Mouse (Mus musculus): ENCODE data around the gene Jsrp1. TPM values are rescaled to one million over a fixed set of nuclear protein-coding genes. Genes with fewer than 3 reads are reported as not detected.

The Jsrp1 gene
- polyA plus RNA-seq, 1 experiment from 2014 or later: 0.95 TPM

DNA sequence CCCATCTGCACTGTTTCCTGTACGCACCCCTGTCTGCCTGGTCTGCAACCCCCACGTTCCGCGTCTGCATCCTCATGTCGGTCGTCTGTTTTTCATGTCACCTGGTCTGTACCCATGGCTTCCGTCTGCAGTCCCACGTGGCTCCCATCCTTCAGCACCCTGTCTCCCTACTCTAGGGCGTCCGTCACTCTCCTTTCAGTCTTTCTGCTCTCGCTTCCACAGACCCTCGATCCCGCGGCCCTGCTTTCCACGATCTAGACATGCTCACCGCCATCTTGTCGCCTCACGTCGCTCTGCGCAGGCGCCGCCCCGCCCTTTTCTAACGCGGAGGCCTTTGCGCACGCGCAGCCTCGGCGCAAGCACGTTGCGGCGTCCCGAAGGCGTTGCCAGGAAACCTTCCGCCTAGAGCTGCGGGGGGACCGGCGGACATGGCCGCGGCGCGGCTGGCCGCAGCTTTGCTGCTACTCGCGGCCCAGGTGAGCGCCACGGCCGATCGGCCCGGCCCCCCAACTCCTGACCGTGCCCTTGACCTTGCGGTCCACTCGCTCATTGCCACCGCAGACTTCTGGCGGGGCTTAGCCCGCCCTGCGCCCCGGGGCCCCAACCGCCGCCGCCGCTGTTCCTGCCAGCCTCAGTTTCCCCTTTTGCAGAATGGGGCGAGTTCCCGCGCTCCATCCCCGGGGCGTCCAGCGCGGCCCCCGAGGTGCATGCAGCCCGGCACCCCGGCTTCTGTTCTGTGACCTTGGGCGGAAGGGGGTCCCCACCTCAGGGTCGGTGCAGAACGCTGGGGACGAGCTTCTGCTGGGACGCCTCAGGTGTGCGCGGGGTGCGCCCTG is 41.8 kb upstream of the Jsrp1 start, which contains the start of the genes Lsm7 and Sppl2b:
Lsm7 (minus strand) TSS at position 297 of the 836 bp plus-strand sequence.
Sppl2b (plus strand) TSS at position 363 of the 836 bp plus-strand sequence.
- WGBS: under 1% methylated on average over 81 of the region's 81 CpGs

DNA sequence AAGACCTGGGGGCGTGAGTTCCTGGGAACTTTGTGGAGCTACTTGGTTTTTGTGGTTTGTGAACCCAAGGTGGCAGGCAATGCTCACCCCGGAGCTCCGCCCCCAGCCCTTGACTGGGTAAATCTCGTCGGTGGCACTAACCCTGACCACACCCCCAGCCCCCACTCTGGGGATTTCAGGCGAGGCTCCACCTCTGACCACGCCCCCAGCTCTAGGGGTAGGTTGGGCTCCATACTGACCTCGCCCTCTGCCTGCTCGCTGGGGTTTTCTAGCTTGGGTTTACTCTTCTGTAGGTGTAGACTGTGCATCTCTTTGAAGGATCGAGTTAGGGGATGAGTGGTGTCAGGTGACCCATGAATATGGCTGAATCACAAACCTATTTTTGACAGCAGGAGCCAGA is 35.3 kb upstream of the Jsrp1 start:
- DNase-seq (ENCODE audit: low spot score) (no peak), ATAC-seq (replicated peaks; ENCODE audit: low FRiP score, low TSS enrichment, low read depth) (peak; percentile 40; the same call in 1 of the 2 replicates)
- no peak overlapping the region for H3K4me3 ChIP-seq (ENCODE audit: low read depth, low read length)
- no peaks in the 10 kb centered on the region for H3K9me3 ChIP-seq (ENCODE audit: control insufficient read depth, low read length)
- no peak overlapping the region for H3K9ac ChIP-seq (ENCODE audit: low read length)
- H3K27me3 ChIP-seq (replicated peaks; ENCODE audit: control insufficient read depth, insufficient read depth, low read length): peaks cover 24% of the 10 kb centered on the region
- H3K27ac ChIP-seq (ENCODE audit: low read depth): no peak overlapping the region
- WGBS: 12% methylated on average over 10 of the region's 10 CpGs
- 0 out of 2 replicates have a peak, but pooled peaks cover 4% of the 10 kb centered on the region for H3K4me1 ChIP-seq (replicated peaks; ENCODE audit: control insufficient read depth, insufficient read depth, low read length)
- H3K4me2 ChIP-seq (ENCODE audit: low read length): no peak overlapping the region
- H3K36me3 ChIP-seq (ENCODE audit: control insufficient read depth, insufficient read depth, low read length): peaks cover 22% of the 10 kb centered on the region

More for the DNA sequence above, 41.8 kb upstream of the Jsrp1 start, which contains the start of the genes Lsm7 and Sppl2b:
- peak within 1 kb of the TSS; percentile 80 for H3K9ac ChIP-seq (ENCODE audit: low read length)
- DNase-seq (ENCODE audit: low spot score): peak; percentile 97
- H3K4me2 ChIP-seq (ENCODE audit: low read length): peak within 1 kb of the TSS; percentile 99
- H3K9me3 ChIP-seq (ENCODE audit: control insufficient read depth, low read length): no peaks in the 10 kb centered on the region
- peaks cover 23% of the 10 kb centered on the region for H3K36me3 ChIP-seq (ENCODE audit: control insufficient read depth, insufficient read depth, low read length)
- peak within 1 kb of the TSS; percentile 99 for H3K4me3 ChIP-seq (ENCODE audit: low read depth, low read length)
- peaks cover 17% of the 10 kb centered on the region for H3K4me1 ChIP-seq (replicated peaks; ENCODE audit: control insufficient read depth, insufficient read depth, low read length)
- peak; percentile 76 for ATAC-seq (replicated peaks; ENCODE audit: low FRiP score, low TSS enrichment, low read depth)
- no peaks in the 10 kb centered on the region for H3K27me3 ChIP-seq (replicated peaks; ENCODE audit: control insufficient read depth, insufficient read depth, low read length)
- H3K27ac ChIP-seq (ENCODE audit: low read depth): peak within 1 kb of the TSS; percentile 16; the same call in 1 of the 2 replicates

DNA sequence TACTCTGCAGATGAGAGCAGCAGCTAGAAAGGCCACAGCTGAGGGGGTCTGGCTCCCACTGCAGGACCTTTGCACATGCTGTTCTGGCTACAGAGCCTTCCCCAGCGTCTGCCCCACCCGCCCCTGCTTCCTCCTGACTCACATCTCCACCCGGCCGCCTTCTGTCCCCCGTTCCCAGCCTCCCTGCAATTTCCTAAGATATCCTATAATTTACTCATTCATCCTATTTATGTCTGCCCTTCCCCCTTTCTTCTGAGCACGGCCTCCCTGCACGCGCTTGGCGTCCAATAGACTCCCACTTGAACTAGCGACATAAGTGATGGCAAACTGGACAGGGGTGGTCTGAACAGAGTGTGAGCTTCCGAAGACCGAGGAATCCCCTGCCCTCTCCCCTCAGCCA is 32.4 kb upstream of the Jsrp1 start:
- Histone ChIP-seq H3K9me3 (ENCODE audit: control insufficient read depth, low read length) (no peaks in the 10 kb centered on the region), H3K4me1 (replicated peaks; ENCODE audit: control insufficient read depth, insufficient read depth, low read length) (0 out of 2 replicates have a peak, but pooled peaks cover 4% of the 10 kb centered on the region), H3K4me3 (ENCODE audit: low read depth, low read length) (no peak overlapping the region), H3K4me2 (ENCODE audit: low read length) (no peak overlapping the region), H3K27ac (ENCODE audit: low read depth) (no peak overlapping the region), H3K27me3 (replicated peaks; ENCODE audit: control insufficient read depth, insufficient read depth, low read length) (peaks cover 44% of the 10 kb centered on the region), H3K9ac (ENCODE audit: low read length) (no peak overlapping the region), H3K36me3 (ENCODE audit: control insufficient read depth, insufficient read depth, low read length) (no peaks in the 10 kb centered on the region)
- ATAC-seq (replicated peaks; ENCODE audit: low FRiP score, low TSS enrichment, low read depth): no peak
- WGBS: 69% methylated on average over 12 of the region's 12 CpGs
- DNase-seq (ENCODE audit: low spot score): no peak

DNA sequence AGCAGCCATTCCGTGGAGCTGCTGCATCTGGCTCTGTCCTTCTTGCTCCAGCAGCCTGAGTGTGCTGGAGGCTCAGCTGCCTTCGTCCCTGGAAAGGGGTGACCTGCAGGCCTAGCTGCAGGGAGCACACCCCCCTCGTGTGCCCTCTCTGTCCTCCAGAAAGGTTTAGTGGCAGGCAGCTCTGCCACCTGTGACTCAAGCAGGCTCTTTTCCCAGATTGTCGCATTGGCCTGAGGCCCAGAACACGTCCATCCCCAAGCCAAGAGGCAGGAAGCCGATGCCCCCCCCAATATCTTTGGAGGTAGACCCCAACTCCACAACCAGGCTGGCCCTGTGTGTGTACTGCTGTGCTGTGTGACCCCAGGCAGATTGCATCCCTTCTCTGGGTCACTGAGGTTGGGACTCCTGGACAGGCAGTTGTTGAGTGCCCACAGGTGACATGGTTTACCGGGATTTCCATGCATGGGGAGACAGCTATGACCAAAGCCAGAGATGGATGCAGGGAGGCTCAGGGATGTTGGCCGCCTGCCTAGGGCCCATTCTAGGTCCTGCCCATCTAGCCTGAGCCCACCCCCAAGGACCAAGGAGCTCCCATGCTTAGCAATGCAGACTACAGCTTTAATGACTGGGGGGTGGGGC is 31.9 kb upstream of the Jsrp1 start:
- no peak for ATAC-seq (replicated peaks; ENCODE audit: low FRiP score, low TSS enrichment, low read depth)
- H3K9ac ChIP-seq (ENCODE audit: low read length): no peak overlapping the region

DNA sequence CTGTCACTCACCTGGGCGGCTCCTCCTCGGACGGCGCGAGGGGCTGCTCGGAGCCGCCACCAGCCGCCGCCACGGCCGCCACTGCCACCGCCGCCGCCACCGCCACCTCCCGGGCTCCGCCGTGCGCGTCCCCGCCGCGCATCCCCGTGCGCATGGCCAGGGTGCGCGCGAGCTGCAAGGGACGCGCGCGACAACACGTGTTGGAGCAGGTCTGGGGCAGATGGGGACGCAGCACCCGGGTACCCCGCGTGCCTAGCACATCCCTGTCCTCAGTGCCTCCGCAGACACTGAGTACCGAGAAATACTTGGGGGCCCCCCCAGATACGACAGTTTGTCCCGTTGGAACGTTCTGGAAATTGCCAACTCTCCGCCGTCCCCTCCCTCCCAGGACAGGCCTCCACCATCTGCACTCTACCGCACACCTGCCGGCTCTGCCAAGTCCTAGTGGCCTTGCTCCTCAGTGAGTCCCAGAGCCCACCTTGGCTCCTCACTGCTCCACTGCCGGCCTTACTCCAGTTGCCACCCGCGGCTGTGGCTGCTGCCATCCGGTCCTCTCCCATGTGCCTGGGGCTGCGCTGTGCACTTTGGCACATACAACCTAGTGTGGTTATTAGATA is 30.7 kb upstream of the Jsrp1 start, which contains the start of gene Lingo3:
Lingo3 (minus strand) TSS at position 109 of the 617 bp plus-strand sequence.
- 6% methylated on average over 38 of the region's 51 CpGs for WGBS

More for the DNA sequence above, 31.9 kb upstream of the Jsrp1 start:
- Histone ChIP-seq H3K4me2 (ENCODE audit: low read length) (no peak overlapping the region), H3K27me3 (replicated peaks; ENCODE audit: control insufficient read depth, insufficient read depth, low read length) (peaks cover 44% of the 10 kb centered on the region), H3K4me1 (replicated peaks; ENCODE audit: control insufficient read depth, insufficient read depth, low read length) (0 out of 2 replicates have a peak, but pooled peaks cover 4% of the 10 kb centered on the region), H3K9me3 (ENCODE audit: control insufficient read depth, low read length) (no peaks in the 10 kb centered on the region), H3K36me3 (ENCODE audit: control insufficient read depth, insufficient read depth, low read length) (no peaks in the 10 kb centered on the region), H3K4me3 (ENCODE audit: low read depth, low read length) (no peak overlapping the region), H3K27ac (ENCODE audit: low read depth) (no peak overlapping the region)
- WGBS: 58% methylated on average over 8 of the region's 8 CpGs
- DNase-seq (ENCODE audit: low spot score): no peak

DNA sequence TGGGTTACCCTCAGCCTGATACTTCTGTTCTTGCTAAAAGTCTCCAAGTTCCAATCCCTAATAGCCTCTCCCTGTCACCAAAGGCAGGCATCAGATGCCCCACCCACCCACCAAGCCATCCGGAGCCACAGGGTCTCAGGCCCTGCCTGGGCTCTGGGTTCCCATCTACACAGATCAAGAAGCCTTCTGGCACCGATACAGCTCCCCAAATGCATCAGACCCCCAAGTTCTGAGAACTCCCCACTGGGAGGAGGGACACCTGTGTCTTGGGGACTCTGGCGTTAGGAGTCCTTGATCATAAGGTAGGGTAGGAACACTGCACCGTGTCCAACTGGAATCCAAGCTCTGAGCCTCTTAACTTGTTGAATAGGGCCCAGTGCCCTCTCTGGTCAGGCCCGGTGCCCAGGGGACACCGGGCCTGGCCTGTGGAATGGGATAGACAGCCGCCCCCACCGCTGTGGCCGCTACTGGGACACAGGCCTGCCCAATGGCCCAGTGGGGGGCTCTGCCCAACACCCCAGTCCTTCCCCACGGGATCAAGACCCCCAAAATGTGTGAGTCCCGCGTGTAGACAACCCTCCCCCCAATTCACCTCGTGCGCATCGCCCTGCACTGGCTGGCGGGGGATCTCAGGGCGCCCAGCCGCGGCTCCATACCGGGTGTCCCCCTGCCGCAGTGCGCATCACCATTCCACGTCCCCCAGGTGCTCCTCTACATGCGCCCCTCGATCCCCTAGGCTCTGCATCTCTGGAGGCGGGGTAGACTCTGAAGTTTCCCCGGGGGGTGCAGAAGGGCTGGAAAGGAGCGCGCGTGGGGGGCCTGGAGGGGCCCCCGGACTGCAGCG is 30.0 kb upstream of the Jsrp1 start:
- no peak for ATAC-seq (replicated peaks; ENCODE audit: low FRiP score, low TSS enrichment, low read depth)
- Histone ChIP-seq H3K27me3 (replicated peaks; ENCODE audit: control insufficient read depth, insufficient read depth, low read length) (peaks cover 44% of the 10 kb centered on the region), H3K9me3 (ENCODE audit: control insufficient read depth, low read length) (no peaks in the 10 kb centered on the region), H3K4me1 (replicated peaks; ENCODE audit: control insufficient read depth, insufficient read depth, low read length) (0 out of 2 replicates have a peak, but pooled peaks cover 4% of the 10 kb centered on the region), H3K27ac (ENCODE audit: low read depth) (no peak overlapping the region), H3K4me3 (ENCODE audit: low read depth, low read length) (peak overlapping the region; percentile 35), H3K36me3 (ENCODE audit: control insufficient read depth, insufficient read depth, low read length) (no peaks in the 10 kb centered on the region), H3K4me2 (ENCODE audit: low read length) (peak overlapping the region; percentile 69), H3K9ac (ENCODE audit: low read length) (peak overlapping the region; percentile 22; the same call in 1 of the 2 replicates)
- DNase-seq (ENCODE audit: low spot score): no peak
- WGBS: 12% methylated on average over 32 of the region's 32 CpGs

More for the DNA sequence above, 30.7 kb upstream of the Jsrp1 start, which contains the start of gene Lingo3:
- no peaks in the 10 kb centered on the region for H3K9me3 ChIP-seq (ENCODE audit: control insufficient read depth, low read length)
- peak within 1 kb of the TSS; percentile 69 for H3K4me2 ChIP-seq (ENCODE audit: low read length)
- H3K4me1 ChIP-seq (replicated peaks; ENCODE audit: control insufficient read depth, insufficient read depth, low read length): 0 out of 2 replicates have a peak, but pooled peaks cover 4% of the 10 kb centered on the region
- DNase-seq (ENCODE audit: low spot score): no peak
- ATAC-seq (replicated peaks; ENCODE audit: low FRiP score, low TSS enrichment, low read depth): no peak
- peak within 1 kb of the TSS; percentile 35 for H3K4me3 ChIP-seq (ENCODE audit: low read depth, low read length)
- no peak within 1 kb of the TSS for H3K27ac ChIP-seq (ENCODE audit: low read depth)
- no peaks in the 10 kb centered on the region for H3K36me3 ChIP-seq (ENCODE audit: control insufficient read depth, insufficient read depth, low read length)
- H3K9ac ChIP-seq (ENCODE audit: low read length): peak within 1 kb of the TSS; percentile 22; the same call in 1 of the 2 replicates
- H3K27me3 ChIP-seq (replicated peaks; ENCODE audit: control insufficient read depth, insufficient read depth, low read length): peaks cover 44% of the 10 kb centered on the region

DNA sequence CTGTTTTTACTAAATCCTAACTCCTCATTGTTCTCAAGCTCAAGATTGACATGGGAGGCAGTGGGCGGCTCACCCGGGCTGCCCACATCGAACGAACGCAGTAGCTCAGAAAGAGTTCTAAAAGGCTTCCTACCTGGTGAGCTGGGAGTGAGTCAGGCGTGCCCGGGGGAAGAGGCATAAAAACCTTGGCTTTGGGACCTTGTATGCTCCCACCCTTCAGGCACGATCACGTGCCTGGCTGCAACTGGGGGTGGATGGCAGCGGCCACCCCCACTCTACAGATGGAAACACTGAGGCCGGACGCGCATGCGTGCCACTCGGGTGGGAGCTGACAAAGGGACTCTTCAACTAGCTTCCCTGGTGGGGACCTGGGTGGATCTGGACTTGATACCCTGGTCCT is 29.0 kb upstream of the Jsrp1 start:
- H3K27me3 ChIP-seq (replicated peaks; ENCODE audit: control insufficient read depth, insufficient read depth, low read length): peaks cover 44% of the 10 kb centered on the region
- no peaks in the 10 kb centered on the region for H3K9me3 ChIP-seq (ENCODE audit: control insufficient read depth, low read length)
- no peaks in the 10 kb centered on the region for H3K36me3 ChIP-seq (ENCODE audit: control insufficient read depth, insufficient read depth, low read length)
- no peak overlapping the region for H3K4me3 ChIP-seq (ENCODE audit: low read depth, low read length)
- no peak overlapping the region for H3K9ac ChIP-seq (ENCODE audit: low read length)
- 0 out of 2 replicates have a peak, but pooled peaks cover 4% of the 10 kb centered on the region for H3K4me1 ChIP-seq (replicated peaks; ENCODE audit: control insufficient read depth, insufficient read depth, low read length)
- no peak overlapping the region for H3K27ac ChIP-seq (ENCODE audit: low read depth)
- ATAC-seq (replicated peaks; ENCODE audit: low FRiP score, low TSS enrichment, low read depth) (no peak), DNase-seq (ENCODE audit: low spot score) (no peak)
- 83% methylated on average over 15 of the region's 15 CpGs for WGBS
- no peak overlapping the region for H3K4me2 ChIP-seq (ENCODE audit: low read length)

Measured in intestine, embryonic 14.5 days (tissue).